In genomic region chr6:54639877-54640276, GRCm38 (mm10) we compare ENCODE assay signal across 21 mouse cellular contexts. TPM values are rescaled to one million over a fixed set of nuclear protein-coding genes. Genes with fewer than 3 reads are reported as not detected.
DNase-seq lines count a peak whose midpoint lies in the region; TF ChIP-seq lines count a peak whose summit lies in the region.
"Had no signal": no experiment of that assay in that cellular context is flagged by ENCODE, and none has a peak within 500 bp of the region (broad histone marks: within the 10 kb centered on the region; RNA-seq: fewer than 3 reads in every experiment).

No protein-coding gene starts in this region.

- H3K27ac ChIP-seq in heart, embryonic 10.5 days = no peak overlapping the region
- H3K27ac ChIP-seq in layer of hippocampus, adult 2 months = peak overlapping the region; percentile 33; the same call in 1 of the 2 replicates

- no peak overlapping the region for H3K4me3 ChIP-seq in heart, embryonic 10.5 days
- no peak overlapping the region for H3K4me3 ChIP-seq in layer of hippocampus, adult 2 months

- no peaks in the 10 kb centered on the region for H3K27me3 ChIP-seq in heart, embryonic 10.5 days (ENCODE audit: insufficient read depth, poor library complexity, severe bottlenecking)
- H3K27me3 ChIP-seq: CH12.LX, Patski had no signal

- 95% methylated on average over 3 of the region's 3 CpGs for WGBS in heart, embryonic 10.5 days

- H3K9me3 ChIP-seq in heart, embryonic 10.5 days = no peaks in the 10 kb centered on the region
- H3K9me3 ChIP-seq: G1E had no signal

- TF ChIP-seq CTCF in layer of hippocampus, adult 2 months (conservative IDR thresholded peaks at IDR 0.05) = no peak

- H3K36me3 ChIP-seq in heart, embryonic 10.5 days = 0 out of 2 replicates have a peak, but pooled peaks cover 8% of the 10 kb centered on the region

- peaks cover 12% of the 10 kb centered on the region for H3K4me1 ChIP-seq in heart, embryonic 10.5 days

- peak; percentile 91 for DNase-seq in heart, adult 11 months
- no peak for DNase-seq in heart, postnatal 14 days
- DNase-seq in heart, adult 9 months (ENCODE audit: low spot score in 2 of 2) = peak; percentile 15 to 18
- DNase-seq in heart, embryonic 10.5 days (ENCODE audit: low spot score) = no peak
- DNase-seq in layer of hippocampus, adult 2 months (ENCODE audit: low spot score in 2 of 2) = no peak
- no peak for DNase-seq in layer of hippocampus, postnatal 25 days (ENCODE audit: extremely low spot score in 1 of 2, low spot score in 1 of 2)
- DNase-seq: adrenal gland, adult 2 months; adrenal gland, adult 8-10 months; adrenal gland, postnatal 10 days; adrenal gland, postnatal 14 days; adrenal gland, postnatal 25 days; adrenal gland, postnatal 36 days; B cell, adult 2 months; cerebellum, adult 11 months; cerebellum, adult 11-12 months; cerebellum, adult 18-20 months had no signal

- intact Hi-C loops in heart, postnatal 14 days (cut with DNase I) = no loop called here

RNA-seq across cellular contexts. Expression of gene Mturn, which starts 41.5 kb away (rescaled TPM):
- total RNA-seq in heart, postnatal 14 days (2021) = 10 to 100 TPM; 11.8 to 12.0 TPM
- polyA plus RNA-seq in heart, embryonic 10.5 days (2016; fragmentation: Nextera tagmentation; extraction: Ambion mirVana) = 3.4 and 3.9 TPM in 2 replicates
- 100 to 1,000 TPM; 147 to 151 TPM for total RNA-seq in layer of hippocampus, adult 2 months (2021)
- 100 to 1,000 TPM; 135 to 145 TPM for total RNA-seq in layer of hippocampus, postnatal 25 days (2021)

RNA-seq across cellular contexts. Expression of gene Fkbp14, which starts 42.8 kb away (rescaled TPM):
- 10 to 100 TPM; 11.8 to 11.9 TPM for total RNA-seq in heart, postnatal 14 days (2021)
- polyA plus RNA-seq in heart, embryonic 10.5 days (2016; fragmentation: Nextera tagmentation; extraction: Ambion mirVana) = 19.8 and 24.6 TPM in 2 replicates
- 10 to 100 TPM; 13.1 to 14.6 TPM for total RNA-seq in layer of hippocampus, adult 2 months (2021)
- 10 to 100 TPM; 12.1 to 12.8 TPM for total RNA-seq in layer of hippocampus, postnatal 25 days (2021)
- polyA plus RNA-seq: activated CD4-positive, CD25-positive, alpha-beta regulatory T cell, adult 4 months; CD4-positive, CD25-positive, alpha-beta regulatory T cell, adult 4 months had no signal

RNA-seq across cellular contexts. Expression of gene Plekha8, which starts 45.0 kb away (rescaled TPM):
- 10 to 100 TPM; 10.3 to 12.5 TPM for total RNA-seq in heart, postnatal 14 days (2021)
- polyA plus RNA-seq in heart, embryonic 10.5 days (2016; fragmentation: Nextera tagmentation; extraction: Ambion mirVana) = 10.3 and 11.9 TPM in 2 replicates
- total RNA-seq in layer of hippocampus, adult 2 months (2021) = 10 to 100 TPM; 10.8 to 13.4 TPM
- 10 to 100 TPM; 11.4 to 13.7 TPM for total RNA-seq in layer of hippocampus, postnatal 25 days (2021)

Comparison
In these comparisons a context has a peak if more than half of its experiments do, and no peak if none do; other contexts are left out.
1. DNase-seq: peak in heart, adult 11 months (single experiment) and heart, adult 9 months (2 of 2); none in heart, postnatal 14 days (0 of 2), heart, embryonic 10.5 days (single experiment), layer of hippocampus, adult 2 months (0 of 2) and layer of hippocampus, postnatal 25 days (0 of 2).
2. RNA of gene Mturn, which starts 41.5 kb away (total RNA-seq): 147 to 151 TPM in layer of hippocampus, adult 2 months and 135 to 145 TPM in layer of hippocampus, postnatal 25 days; 11.8 to 12.0 TPM in heart, postnatal 14 days; every median in the first group is over 10 times any median in the second.